Mouse (Mus musculus): ENCODE data around the gene Cacna2d4. TPM values are rescaled to one million over a fixed set of nuclear protein-coding genes. Genes with fewer than 3 reads are reported as not detected.

Gene Cacna2d4
- polyA plus RNA-seq, 1 experiment from 2014 or later: 0.08 TPM

DNA sequence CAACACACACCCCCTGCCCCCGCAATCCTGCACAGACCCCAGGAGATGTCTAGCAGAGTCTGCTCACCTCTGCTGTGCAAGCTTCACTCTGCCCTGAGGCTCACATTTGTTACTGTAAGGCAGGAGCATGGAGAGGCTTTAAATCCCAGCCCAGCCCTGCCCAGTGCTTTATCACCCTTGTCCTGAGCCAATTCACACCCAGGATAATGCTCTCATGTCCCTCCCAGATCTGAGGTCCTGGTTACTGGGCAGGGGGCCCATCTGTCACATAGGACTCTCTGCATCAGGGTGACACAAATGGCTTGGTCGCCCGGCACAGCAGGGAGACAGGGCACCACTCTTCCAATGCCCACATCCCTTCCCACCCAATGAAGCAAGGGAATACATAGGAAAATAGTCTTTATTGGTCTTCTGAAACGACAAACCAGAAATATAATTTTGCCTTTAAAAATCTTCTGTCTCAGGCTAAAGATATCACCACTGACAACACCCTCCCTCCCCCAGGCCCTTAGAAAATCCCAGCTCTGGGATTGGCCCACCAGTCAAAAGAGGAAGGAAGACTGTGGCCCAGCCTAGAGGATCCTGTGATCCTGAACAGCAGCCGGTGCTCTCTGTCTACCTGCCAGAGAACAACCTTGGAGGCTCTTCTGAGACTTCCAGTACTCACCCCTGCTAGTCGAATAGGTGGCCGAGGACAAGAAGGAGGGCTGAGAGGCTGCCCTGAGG is 78.6 kb downstream of the Cacna2d4 start:
- no peak overlapping the region for H3K9ac ChIP-seq
- H3K4me1 ChIP-seq: peaks cover 6% of the 10 kb centered on the region
- no peak overlapping the region for H3K4me2 ChIP-seq
- 42% methylated on average over 7 of the region's 7 CpGs for WGBS
- no peaks in the 10 kb centered on the region for H3K27me3 ChIP-seq
- no peak for ATAC-seq (replicated peaks; ENCODE audit: low FRiP score)
- H3K27ac ChIP-seq: no peak overlapping the region
- no peaks in the 10 kb centered on the region for H3K36me3 ChIP-seq
- H3K4me3 ChIP-seq (replicated peaks): no peak overlapping the region
- H3K9me3 ChIP-seq (replicated peaks): no peaks in the 10 kb centered on the region

DNA sequence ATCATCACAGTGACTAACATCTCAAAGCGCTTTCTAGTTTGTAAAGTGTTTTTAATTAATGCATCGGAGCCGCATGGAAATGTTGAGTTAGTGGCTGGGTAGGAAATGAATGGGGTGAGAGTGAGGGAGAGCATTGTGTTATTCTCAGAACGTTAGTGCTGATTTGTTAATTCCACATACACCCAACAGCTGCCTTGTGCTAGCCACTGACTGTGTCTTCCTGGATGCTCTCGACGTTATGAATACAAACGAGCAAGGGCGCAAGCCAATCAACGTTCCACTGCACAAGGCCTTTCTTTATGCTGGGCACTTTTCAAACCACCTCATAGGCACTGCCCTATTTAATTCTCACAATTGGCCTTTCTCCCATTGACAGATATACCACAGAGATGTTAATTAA is 82.4 kb downstream of the Cacna2d4 start:
- Histone ChIP-seq H3K4me2 (no peak overlapping the region), H3K4me1 (0 out of 2 replicates have a peak, but pooled peaks cover 2% of the 10 kb centered on the region), H3K4me3 (replicated peaks) (no peak overlapping the region), H3K36me3 (no peaks in the 10 kb centered on the region), H3K9me3 (replicated peaks) (no peaks in the 10 kb centered on the region), H3K9ac (no peak overlapping the region), H3K27me3 (peaks cover 6% of the 10 kb centered on the region; the same call in 1 of the 2 replicates), H3K27ac (no peak overlapping the region)
- ATAC-seq (replicated peaks; ENCODE audit: low FRiP score): no peak
- 83% methylated on average over 9 of the region's 9 CpGs for WGBS

DNA sequence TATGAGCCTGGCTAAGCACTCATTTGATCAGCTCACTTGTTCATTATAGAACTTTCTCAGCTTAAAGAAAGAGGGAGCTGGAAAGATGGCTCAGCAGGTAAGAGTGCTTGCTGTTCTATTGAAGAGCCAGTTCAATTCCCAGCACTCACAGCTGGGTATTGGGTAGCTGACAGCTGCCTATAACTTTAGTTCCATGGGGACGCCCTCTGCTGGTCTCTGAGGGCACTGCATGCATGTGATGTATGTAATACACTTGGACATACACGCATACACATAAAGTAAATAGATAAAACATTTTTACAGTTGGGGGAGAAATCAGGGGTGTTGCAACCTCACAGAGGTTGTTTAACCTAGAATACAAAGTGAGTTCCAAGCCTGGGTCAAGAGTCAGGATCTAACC is 83.0 kb downstream of the Cacna2d4 start:
- Histone ChIP-seq H3K4me2 (no peak overlapping the region), H3K9me3 (replicated peaks) (no peaks in the 10 kb centered on the region), H3K27me3 (peaks cover 6% of the 10 kb centered on the region; the same call in 1 of the 2 replicates), H3K27ac (no peak overlapping the region), H3K9ac (no peak overlapping the region), H3K4me3 (replicated peaks) (no peak overlapping the region), H3K4me1 (no peaks in the 10 kb centered on the region), H3K36me3 (no peaks in the 10 kb centered on the region)
- 78% methylated on average over 2 of the region's 2 CpGs for WGBS
- ATAC-seq (replicated peaks; ENCODE audit: low FRiP score): no peak

DNA sequence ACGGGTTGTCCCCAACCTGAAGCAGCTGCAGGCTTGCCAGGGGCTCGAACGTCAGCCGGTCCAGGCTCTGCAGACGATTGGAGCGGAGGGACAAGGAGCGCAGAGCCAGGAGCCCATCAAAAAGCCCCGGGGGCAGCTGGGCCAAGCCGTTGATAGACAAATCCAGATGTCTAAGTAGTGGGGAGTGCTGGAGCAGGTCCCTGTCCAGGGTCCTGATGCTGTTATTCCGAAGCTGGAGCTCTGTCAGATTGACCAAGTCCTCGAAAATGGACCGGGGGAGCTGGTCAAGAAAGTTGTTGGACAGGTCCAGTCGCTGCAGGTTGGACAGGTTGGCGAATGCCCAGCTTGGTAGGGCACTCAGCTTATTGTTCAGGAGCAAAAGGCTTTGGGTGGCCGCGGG is 84.2 kb downstream of the Cacna2d4 start:
- ATAC-seq (replicated peaks; ENCODE audit: low FRiP score): no peak
- H3K9ac ChIP-seq: no peak overlapping the region
- H3K36me3 ChIP-seq: no peaks in the 10 kb centered on the region
- no peak overlapping the region for H3K4me3 ChIP-seq (replicated peaks)
- H3K4me2 ChIP-seq: no peak overlapping the region
- peaks cover 6% of the 10 kb centered on the region; the same call in 1 of the 2 replicates for H3K27me3 ChIP-seq
- no peak overlapping the region for H3K27ac ChIP-seq
- H3K4me1 ChIP-seq: no peaks in the 10 kb centered on the region
- WGBS: 28% methylated on average over 16 of the region's 16 CpGs
- H3K9me3 ChIP-seq (replicated peaks): no peaks in the 10 kb centered on the region

DNA sequence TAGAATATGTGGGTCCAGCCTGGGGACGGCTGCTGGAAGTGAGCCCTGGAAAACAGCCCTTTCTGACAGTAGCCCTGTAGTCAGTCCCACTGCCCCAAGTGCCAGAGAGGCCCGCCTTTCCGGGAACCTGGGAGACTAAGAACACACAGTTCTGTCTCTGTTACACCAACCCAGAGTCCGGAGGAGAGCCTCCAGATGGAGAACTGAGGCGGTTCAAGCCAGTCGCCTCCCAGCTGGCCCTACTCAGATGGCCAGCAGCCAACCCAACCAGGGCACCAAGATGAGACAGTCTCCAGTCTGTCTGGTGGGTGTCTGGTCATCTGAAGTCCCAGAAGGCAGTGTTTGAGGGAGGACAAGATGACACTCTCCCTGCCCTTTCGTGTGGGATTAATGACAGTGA is 85.4 kb downstream of the Cacna2d4 start:
- no peak overlapping the region for H3K9ac ChIP-seq
- no peaks in the 10 kb centered on the region for H3K9me3 ChIP-seq (replicated peaks)
- H3K27ac ChIP-seq: no peak overlapping the region
- no peak overlapping the region for H3K4me3 ChIP-seq (replicated peaks)
- ATAC-seq (replicated peaks; ENCODE audit: low FRiP score): no peak
- no peaks in the 10 kb centered on the region for H3K36me3 ChIP-seq
- no peak overlapping the region for H3K4me2 ChIP-seq
- 70% methylated on average over 7 of the region's 7 CpGs for WGBS
- no peaks in the 10 kb centered on the region for H3K4me1 ChIP-seq
- peaks cover 14% of the 10 kb centered on the region for H3K27me3 ChIP-seq

DNA sequence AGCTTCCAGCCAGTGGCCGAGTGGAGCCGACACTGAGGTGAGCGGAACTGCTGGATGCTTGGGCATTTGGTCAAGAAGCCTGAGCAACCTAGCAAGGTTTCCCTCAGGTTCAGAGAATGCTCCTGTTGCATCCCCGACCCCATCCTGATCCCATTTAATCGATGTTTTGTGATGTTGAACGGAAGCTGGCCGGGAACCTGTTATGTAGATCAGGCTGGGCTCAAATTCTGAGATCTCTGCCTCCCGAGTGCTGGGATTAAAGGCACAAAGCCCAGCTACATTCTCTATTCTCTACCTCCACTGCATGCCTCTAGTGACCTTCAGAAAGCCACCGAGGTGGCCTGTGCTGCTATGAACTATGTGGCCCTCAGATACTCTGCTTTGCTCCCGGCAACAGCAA is 88.5 kb downstream of the Cacna2d4 start:
- Histone ChIP-seq H3K9ac (no peak overlapping the region), H3K9me3 (replicated peaks) (no peaks in the 10 kb centered on the region), H3K36me3 (no peaks in the 10 kb centered on the region), H3K27ac (no peak overlapping the region), H3K27me3 (peaks cover 41% of the 10 kb centered on the region), H3K4me3 (replicated peaks) (no peak overlapping the region), H3K4me1 (peaks cover 21% of the 10 kb centered on the region), H3K4me2 (no peak overlapping the region)
- WGBS: 57% methylated on average over 10 of the region's 10 CpGs
- no peak for ATAC-seq (replicated peaks; ENCODE audit: low FRiP score)

DNA sequence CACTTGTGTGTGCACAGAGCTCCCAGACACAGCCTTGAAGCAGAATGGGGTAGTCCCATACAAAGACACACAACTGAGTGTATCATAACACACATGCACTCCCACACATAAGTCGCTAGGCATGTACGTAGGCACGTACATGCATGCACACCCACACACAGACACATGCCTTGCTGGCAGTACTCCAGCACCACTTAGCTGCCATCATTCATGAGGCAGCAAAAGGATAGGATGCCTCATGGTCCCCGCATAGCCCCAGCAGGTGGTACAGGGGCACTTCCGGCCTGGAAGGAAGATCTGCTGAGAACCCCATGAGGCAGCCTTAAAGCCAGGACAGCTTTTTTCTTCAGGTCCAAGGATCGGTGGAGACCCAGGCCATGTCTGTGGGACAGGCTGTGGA is 89.7 kb downstream of the Cacna2d4 start:
- Histone ChIP-seq H3K4me1 (peaks cover 33% of the 10 kb centered on the region), H3K9ac (no peak overlapping the region), H3K4me3 (replicated peaks) (no peak overlapping the region), H3K27me3 (peaks cover 50% of the 10 kb centered on the region), H3K27ac (no peak overlapping the region), H3K36me3 (no peaks in the 10 kb centered on the region), H3K9me3 (replicated peaks) (no peaks in the 10 kb centered on the region), H3K4me2 (no peak overlapping the region)
- ATAC-seq (replicated peaks; ENCODE audit: low FRiP score): no peak
- WGBS: 66% methylated on average over 6 of the region's 6 CpGs

DNA sequence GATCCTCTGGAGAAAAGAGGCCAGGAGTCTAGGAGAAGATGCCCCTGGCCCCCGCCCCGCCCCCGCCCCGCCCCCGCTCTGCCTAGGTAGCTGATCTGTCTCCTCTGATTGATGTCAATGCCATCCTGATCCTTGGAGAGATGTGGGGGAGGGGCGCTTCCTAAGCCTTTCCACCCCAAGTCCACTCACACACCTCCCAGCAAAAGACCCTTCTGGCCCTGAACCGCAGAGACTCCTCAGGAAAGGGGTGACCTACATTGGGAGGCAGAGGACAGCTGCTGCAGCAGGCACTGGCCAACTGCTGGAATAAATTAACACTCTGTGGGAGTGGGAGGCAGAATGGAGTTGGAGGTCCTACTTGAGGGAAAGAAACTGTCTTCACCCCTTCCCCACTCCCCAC is 90.2 kb downstream of the Cacna2d4 start:
- Histone ChIP-seq H3K4me1 (peaks cover 37% of the 10 kb centered on the region), H3K27me3 (peaks cover 56% of the 10 kb centered on the region), H3K4me3 (replicated peaks) (no peak overlapping the region), H3K27ac (no peak overlapping the region), H3K4me2 (no peak overlapping the region), H3K36me3 (no peaks in the 10 kb centered on the region), H3K9ac (no peak overlapping the region), H3K9me3 (replicated peaks) (no peaks in the 10 kb centered on the region)
- no peak for ATAC-seq (replicated peaks; ENCODE audit: low FRiP score)
- WGBS: 28% methylated on average over 7 of the region's 7 CpGs

DNA sequence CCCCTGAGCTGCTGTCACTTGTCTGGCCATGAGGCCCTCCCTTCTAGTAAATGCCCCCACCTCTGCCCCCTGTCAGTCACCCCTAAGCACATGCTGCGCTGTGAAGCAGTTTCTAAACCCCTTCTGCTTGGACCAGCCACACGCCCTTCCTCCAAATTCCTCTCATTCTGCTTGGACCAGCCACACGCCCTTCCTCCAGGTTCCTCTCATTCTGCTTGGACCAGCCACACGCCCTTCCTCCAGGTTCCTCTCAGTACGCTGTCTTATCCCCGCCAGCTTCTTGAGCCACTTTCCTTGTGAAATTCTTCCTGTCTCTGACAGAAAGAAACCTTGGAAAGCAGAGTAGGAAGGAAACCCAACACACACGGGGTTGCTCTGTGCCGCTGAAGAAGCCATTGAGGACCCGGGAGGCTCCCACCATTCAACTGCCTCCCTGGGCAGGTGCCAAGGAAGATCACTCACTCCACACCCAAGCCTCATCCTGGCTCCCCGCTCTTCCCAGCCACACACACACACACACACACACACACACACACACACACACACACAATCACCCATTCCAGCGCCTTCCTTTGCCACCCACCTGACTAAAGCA is 92.3 kb downstream of the Cacna2d4 start:
- Histone ChIP-seq H3K36me3 (no peaks in the 10 kb centered on the region), H3K4me3 (replicated peaks) (no peak overlapping the region), H3K9ac (no peak overlapping the region), H3K4me1 (peaks cover 58% of the 10 kb centered on the region), H3K27me3 (peaks cover 59% of the 10 kb centered on the region), H3K9me3 (replicated peaks) (no peaks in the 10 kb centered on the region), H3K4me2 (no peak overlapping the region), H3K27ac (no peak overlapping the region)
- no peak for ATAC-seq (replicated peaks; ENCODE audit: low FRiP score)
- WGBS: 6% methylated on average over 11 of the region's 11 CpGs

DNA sequence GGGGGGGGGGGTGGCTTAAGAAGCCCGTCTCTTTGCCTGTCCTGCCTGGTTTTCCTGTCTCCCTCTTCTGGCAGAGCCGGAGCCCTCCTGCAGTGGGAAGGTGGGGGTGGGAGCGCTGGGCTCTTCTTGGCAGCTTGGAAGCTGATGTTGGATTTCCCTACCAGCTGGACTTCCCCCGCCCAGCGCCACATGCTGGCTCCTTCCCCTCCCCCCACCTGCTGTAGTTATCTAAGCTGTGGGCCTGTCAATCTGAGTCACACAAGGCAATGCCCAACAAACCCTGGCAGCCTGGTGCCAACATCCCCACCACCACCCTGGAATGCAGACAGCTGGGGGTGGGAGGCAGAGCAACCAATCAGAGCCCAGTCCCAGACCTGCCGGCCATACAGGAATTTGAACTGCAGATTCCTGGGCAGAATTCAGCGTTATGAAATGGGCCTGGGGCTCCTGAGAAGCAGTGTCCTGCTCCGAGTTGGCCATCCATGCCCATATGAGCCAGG is 92.9 kb downstream of the Cacna2d4 start:
- Histone ChIP-seq H3K27ac (no peak overlapping the region), H3K4me3 (replicated peaks) (no peak overlapping the region), H3K4me2 (peak overlapping the region; percentile 18; the same call in 1 of the 2 replicates), H3K36me3 (no peaks in the 10 kb centered on the region), H3K9me3 (replicated peaks) (no peaks in the 10 kb centered on the region), H3K4me1 (peaks cover 62% of the 10 kb centered on the region), H3K9ac (no peak overlapping the region), H3K27me3 (peaks cover 59% of the 10 kb centered on the region)
- no peak for ATAC-seq (replicated peaks; ENCODE audit: low FRiP score)
- WGBS: 2% methylated on average over 8 of the region's 8 CpGs

DNA sequence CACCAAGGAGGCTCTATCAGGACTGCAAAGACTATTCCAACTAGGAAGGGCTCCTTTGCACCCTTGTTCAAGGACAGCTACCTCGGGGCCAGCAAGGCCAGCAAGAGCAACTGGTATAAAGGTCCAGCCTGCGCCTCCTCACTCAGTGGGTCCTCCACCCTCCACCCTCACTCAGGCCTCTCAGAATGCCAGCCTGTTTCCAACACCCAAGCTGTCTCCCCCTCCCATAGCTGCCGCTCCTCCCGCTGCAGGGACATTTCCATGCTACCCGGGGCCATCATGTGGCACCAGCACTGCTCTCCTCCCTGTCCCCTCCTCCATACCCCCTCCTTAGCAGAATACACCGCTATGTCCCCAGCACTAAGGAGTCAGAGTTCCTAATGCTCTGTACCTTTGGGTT is 93.6 kb downstream of the Cacna2d4 start:
- Histone ChIP-seq H3K4me2 (peak overlapping the region; percentile 64), H3K27ac (no peak overlapping the region), H3K9ac (no peak overlapping the region), H3K9me3 (replicated peaks) (no peaks in the 10 kb centered on the region), H3K4me3 (replicated peaks) (peak overlapping the region; percentile 41), H3K4me1 (peaks cover 62% of the 10 kb centered on the region), H3K27me3 (peaks cover 61% of the 10 kb centered on the region), H3K36me3 (no peaks in the 10 kb centered on the region)
- WGBS: 17% methylated on average over 6 of the region's 6 CpGs
- ATAC-seq (replicated peaks; ENCODE audit: low FRiP score): no peak

DNA sequence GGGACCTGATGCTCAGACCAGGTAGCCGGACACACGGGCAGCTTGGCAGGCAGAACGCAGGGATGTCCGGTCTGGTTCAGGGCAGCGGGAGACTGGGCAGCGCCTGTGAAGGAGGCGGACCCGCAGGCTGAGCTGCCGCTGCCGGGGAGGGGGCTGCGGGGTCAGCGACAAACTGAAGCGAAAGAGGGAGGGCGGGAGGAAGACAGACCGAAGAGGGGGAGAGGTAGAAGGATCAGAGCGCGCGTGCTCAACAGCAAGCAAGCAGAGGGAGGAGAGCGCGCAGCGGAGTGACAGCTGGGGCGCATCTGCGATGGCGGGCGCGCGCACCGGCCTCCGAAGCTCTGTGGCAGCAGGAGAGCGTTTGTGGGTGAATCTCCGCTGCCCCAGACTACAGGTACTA is 94.2 kb downstream of the Cacna2d4 start, which contains the start of gene Lrtm2:
TSS of gene Lrtm2 (minus strand) at position 261 of the 400 bp plus-strand sequence.
- peaks cover 62% of the 10 kb centered on the region for H3K4me1 ChIP-seq
- H3K4me2 ChIP-seq: peak within 1 kb of the TSS; percentile 64
- H3K27ac ChIP-seq: no peak within 1 kb of the TSS
- no peak within 1 kb of the TSS for H3K9ac ChIP-seq
- H3K4me3 ChIP-seq (replicated peaks): peak within 1 kb of the TSS; percentile 41
- peaks cover 67% of the 10 kb centered on the region for H3K27me3 ChIP-seq
- no peak for ATAC-seq (replicated peaks; ENCODE audit: low FRiP score)
- no peaks in the 10 kb centered on the region for H3K36me3 ChIP-seq
- WGBS: under 1% methylated on average over 30 of the region's 31 CpGs
- no peaks in the 10 kb centered on the region for H3K9me3 ChIP-seq (replicated peaks)

Data from kidney, embryonic 15.5 days (tissue).